Mouse (Mus musculus): ENCODE results near the gene B230307C23Rik. TPM values are rescaled to one million over a fixed set of nuclear protein-coding genes. Genes with fewer than 3 reads are reported as not detected.

Gene B230307C23Rik
- total and polyA plus RNA-seq, 2 experiments from 2014 or later = 22.4 to 24.2 TPM

DNA sequence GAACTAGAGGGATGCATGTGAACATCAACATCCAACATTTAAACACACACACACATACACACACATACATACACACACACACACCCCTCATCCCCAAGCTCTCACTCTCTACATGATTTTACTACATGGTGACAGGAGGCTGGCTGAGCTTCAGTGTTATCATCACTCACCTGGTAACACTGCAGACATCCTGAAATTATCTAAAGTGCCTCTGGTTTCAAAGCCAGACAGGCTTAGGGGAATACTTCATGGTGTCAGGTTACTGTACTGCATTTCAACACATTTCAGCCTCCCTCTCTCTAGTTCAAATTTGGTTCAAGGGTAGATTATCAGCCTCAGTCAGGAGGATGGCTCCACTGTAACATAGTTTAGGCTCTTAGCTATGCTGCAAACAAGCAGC is 39.5 kb upstream of the B230307C23Rik start:
- Histone ChIP-seq H3K4me3 (ENCODE audit: low read depth, low read length) (no peak overlapping the region), H3K4me1 (ENCODE audit: insufficient read depth) (peaks cover 4% of the 10 kb centered on the region; the same call in 1 of the 2 replicates), H3K9me3 (ENCODE audit: low read length) (no peaks in the 10 kb centered on the region), H3K36me3 (ENCODE audit: insufficient read depth) (peaks cover 31% of the 10 kb centered on the region), H3K4me2 (ENCODE audit: low read depth) (no peak overlapping the region), H3K9ac (no peak overlapping the region), H3K27me3 (ENCODE audit: insufficient read depth, low read length) (no peaks in the 10 kb centered on the region), H3K27ac (ENCODE audit: low read depth, low read length) (no peak overlapping the region)
- DNase-seq = no peak
- ATAC-seq = no peak
- no peak for TF ChIP-seq CTCF (IDR thresholded peaks at IDR 0.05; ENCODE audit: low read depth)

DNA sequence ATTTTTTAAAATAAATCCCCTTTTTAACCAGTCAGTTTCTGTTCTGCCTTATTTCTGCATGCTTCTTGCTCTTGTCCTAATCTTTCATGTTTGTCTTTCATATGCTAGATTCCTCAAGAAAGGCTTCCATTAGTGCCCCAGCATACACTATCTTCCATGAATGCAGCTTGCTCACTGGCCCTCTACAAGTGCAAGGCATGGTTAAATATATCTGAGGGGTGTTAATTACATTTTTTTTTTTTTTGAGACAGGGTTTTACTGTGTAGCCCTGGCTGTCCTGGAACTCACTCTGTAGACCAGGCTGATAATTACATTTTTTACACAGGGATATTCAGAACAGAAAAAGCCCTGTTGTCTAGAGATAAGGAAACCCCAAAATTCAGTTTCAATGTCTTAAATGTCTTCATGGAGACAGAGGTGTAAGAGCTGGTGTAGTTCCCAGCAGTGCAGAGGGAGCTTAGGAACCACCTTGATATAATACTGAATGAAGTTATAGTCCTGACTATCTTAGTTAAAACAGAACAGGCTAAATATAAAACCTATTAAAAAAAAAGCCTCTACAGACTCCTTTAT is 38.6 kb upstream of the B230307C23Rik start:
- ATAC-seq (no peak), DNase-seq (no peak)
- peaks cover 4% of the 10 kb centered on the region; the same call in 1 of the 2 replicates for H3K4me1 ChIP-seq (ENCODE audit: insufficient read depth)
- H3K4me2 ChIP-seq (ENCODE audit: low read depth) = no peak overlapping the region
- no peaks in the 10 kb centered on the region for H3K9me3 ChIP-seq (ENCODE audit: low read length)
- no peak overlapping the region for H3K9ac ChIP-seq
- no peak overlapping the region for H3K4me3 ChIP-seq (ENCODE audit: low read depth, low read length)
- peaks cover 25% of the 10 kb centered on the region for H3K36me3 ChIP-seq (ENCODE audit: insufficient read depth)
- H3K27me3 ChIP-seq (ENCODE audit: insufficient read depth, low read length) = no peaks in the 10 kb centered on the region
- no peak overlapping the region for H3K27ac ChIP-seq (ENCODE audit: low read depth, low read length)
- TF ChIP-seq CTCF (IDR thresholded peaks at IDR 0.05; ENCODE audit: low read depth) = no peak

DNA sequence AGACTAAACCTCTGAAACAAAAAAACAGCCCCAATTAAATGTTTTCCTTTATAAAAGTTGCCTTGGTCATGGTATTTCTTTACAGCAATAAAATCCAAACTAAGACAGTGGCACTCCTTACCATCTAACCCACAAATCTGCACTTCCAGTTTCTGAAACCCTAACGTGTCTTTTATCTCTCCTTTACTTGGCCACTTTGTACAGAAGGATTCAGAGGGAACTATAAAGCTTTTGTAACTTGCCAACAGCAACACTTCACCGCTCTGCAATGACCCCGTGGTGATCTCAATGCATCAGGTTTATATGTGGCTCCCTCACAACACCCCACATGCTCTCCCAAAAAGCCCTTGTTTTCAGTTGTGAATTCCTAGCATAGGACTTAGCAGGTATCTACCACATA is 36.8 kb upstream of the B230307C23Rik start:
- Histone ChIP-seq H3K4me3 (ENCODE audit: low read depth, low read length) (no peak overlapping the region), H3K4me2 (ENCODE audit: low read depth) (no peak overlapping the region), H3K27ac (ENCODE audit: low read depth, low read length) (no peak overlapping the region), H3K27me3 (ENCODE audit: insufficient read depth, low read length) (no peaks in the 10 kb centered on the region), H3K9ac (no peak overlapping the region), H3K36me3 (ENCODE audit: insufficient read depth) (peaks cover 17% of the 10 kb centered on the region), H3K4me1 (ENCODE audit: insufficient read depth) (peaks cover 4% of the 10 kb centered on the region; the same call in 1 of the 2 replicates), H3K9me3 (ENCODE audit: low read length) (no peaks in the 10 kb centered on the region)
- ATAC-seq (no peak), DNase-seq (no peak)
- no peak for TF ChIP-seq CTCF (IDR thresholded peaks at IDR 0.05; ENCODE audit: low read depth)
- WGBS = 90% methylated on average over 3 of the region's 3 CpGs

- WGBS = 7% methylated on average over 36 of the region's 36 CpGs
- Histone ChIP-seq H3K4me3 (ENCODE audit: low read depth, low read length) (peak overlapping the region; percentile 84), H3K4me2 (ENCODE audit: low read depth) (peak overlapping the region; percentile 90), H3K36me3 (ENCODE audit: insufficient read depth) (peaks cover 6% of the 10 kb centered on the region), H3K9ac (peak overlapping the region; percentile 92), H3K9me3 (ENCODE audit: low read length) (no peaks in the 10 kb centered on the region), H3K27me3 (ENCODE audit: insufficient read depth, low read length) (no peaks in the 10 kb centered on the region), H3K4me1 (ENCODE audit: insufficient read depth) (peaks cover 4% of the 10 kb centered on the region; the same call in 1 of the 2 replicates), H3K27ac (ENCODE audit: low read depth, low read length) (peak overlapping the region; percentile 88)
- DNase-seq = peak; percentile 60
- TF ChIP-seq CTCF (IDR thresholded peaks at IDR 0.05; ENCODE audit: low read depth) = no peak
- ATAC-seq = no peak; the same call in 1 of the 2 replicates
These were observed 35.5 kb upstream of the B230307C23Rik start for GRCm38 (mm10) chr16:97961381-97962150.

DNA sequence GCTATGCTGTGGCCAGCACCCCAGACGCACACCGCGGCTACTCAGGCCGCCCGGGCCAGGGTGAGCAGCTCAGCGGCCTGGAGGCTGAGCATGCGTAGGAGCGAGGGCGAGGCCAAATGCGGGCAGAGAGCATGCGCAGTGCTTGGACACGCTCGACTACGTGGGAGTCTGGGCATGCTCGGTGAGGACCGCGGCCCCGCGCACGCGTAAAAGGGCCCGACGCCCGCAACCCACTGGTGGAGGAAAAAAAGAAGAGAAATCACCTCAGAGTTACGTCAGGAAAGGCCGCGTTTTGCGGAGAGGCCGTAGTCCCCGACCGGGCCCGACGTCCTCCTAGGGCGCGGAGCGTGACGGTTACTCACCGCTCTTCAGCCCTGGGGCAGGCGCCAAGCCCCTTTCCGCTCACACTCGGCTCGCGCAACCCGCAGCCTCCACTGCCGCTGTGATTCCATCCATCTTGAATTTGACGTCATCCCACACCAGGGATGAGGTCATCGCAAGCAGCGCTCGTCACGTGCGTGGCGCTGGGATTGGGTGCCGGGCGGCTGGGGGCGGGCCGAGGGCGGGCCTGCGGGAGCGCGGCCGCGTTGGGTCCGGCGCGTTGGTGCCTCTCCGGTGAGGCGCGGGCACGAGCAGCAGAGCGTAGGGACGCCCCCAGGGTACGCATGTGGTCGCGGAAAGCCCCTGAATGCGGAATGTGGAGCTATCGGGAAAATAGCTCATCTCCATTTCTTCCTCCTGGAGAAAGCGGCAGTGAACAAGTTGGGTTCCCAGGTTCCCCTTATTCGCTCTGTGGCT is 34.8 kb upstream of the B230307C23Rik start, which contains the start of the genes C2cd2 and Zbtb21:
C2cd2 (minus strand) TSS at position 448 of the 798 bp plus-strand sequence.
Zbtb21 (minus strand) TSS at position 472 of the 798 bp plus-strand sequence.
- TF ChIP-seq CTCF (IDR thresholded peaks at IDR 0.05; ENCODE audit: low read depth) = 0 out of 2 replicates have a peak, but pooled peaks have one; percentile 17
- H3K36me3 ChIP-seq (ENCODE audit: insufficient read depth) = 0 out of 2 replicates have a peak, but pooled peaks cover 3% of the 10 kb centered on the region
- DNase-seq (peak; percentile 99), ATAC-seq (peak; percentile 98)
- H3K27me3 ChIP-seq (ENCODE audit: insufficient read depth, low read length) = no peaks in the 10 kb centered on the region
- H3K9ac ChIP-seq = peak within 1 kb of the TSS; percentile 92
- H3K4me3 ChIP-seq (ENCODE audit: low read depth, low read length) = peak within 1 kb of the TSS; percentile 84
- WGBS = 2% methylated on average over 76 of the region's 78 CpGs
- no peaks in the 10 kb centered on the region for H3K9me3 ChIP-seq (ENCODE audit: low read length)
- H3K4me1 ChIP-seq (ENCODE audit: insufficient read depth) = peaks cover 4% of the 10 kb centered on the region; the same call in 1 of the 2 replicates
- H3K4me2 ChIP-seq (ENCODE audit: low read depth) = peak within 1 kb of the TSS; percentile 90
- peak within 1 kb of the TSS; percentile 88 for H3K27ac ChIP-seq (ENCODE audit: low read depth, low read length)

GRCm38 (mm10) chr16:97963956-97964540 is 33.1 kb upstream of the B230307C23Rik start:
- Histone ChIP-seq H3K9me3 (ENCODE audit: low read length) (no peaks in the 10 kb centered on the region), H3K27ac (ENCODE audit: low read depth, low read length) (no peak overlapping the region), H3K4me3 (ENCODE audit: low read depth, low read length) (no peak overlapping the region), H3K27me3 (ENCODE audit: insufficient read depth, low read length) (no peaks in the 10 kb centered on the region), H3K9ac (no peak overlapping the region), H3K36me3 (ENCODE audit: insufficient read depth) (0 out of 2 replicates have a peak, but pooled peaks cover 3% of the 10 kb centered on the region), H3K4me1 (ENCODE audit: insufficient read depth) (peaks cover 4% of the 10 kb centered on the region; the same call in 1 of the 2 replicates), H3K4me2 (ENCODE audit: low read depth) (no peak overlapping the region)
- no peak for TF ChIP-seq CTCF (IDR thresholded peaks at IDR 0.05; ENCODE audit: low read depth)
- WGBS = 86% methylated on average over 3 of the region's 3 CpGs
- ATAC-seq (no peak), DNase-seq (no peak)

Measured in forebrain, postnatal 0 days (tissue).